Mouse (Mus musculus): Measurements from ENCODE around the gene Coro7. TPM values are rescaled to one million over a fixed set of nuclear protein-coding genes. Genes with fewer than 3 reads are reported as not detected.
"Not testable (repeated sequence)": the region's sequence is repeated elsewhere in the genome, so short reads cannot be mapped to it uniquely, and the experiment has no call there.

Gene Coro7
- total RNA-seq, 2 experiments from 2014 or later, result 81.1 to 93.9 TPM

DNA sequence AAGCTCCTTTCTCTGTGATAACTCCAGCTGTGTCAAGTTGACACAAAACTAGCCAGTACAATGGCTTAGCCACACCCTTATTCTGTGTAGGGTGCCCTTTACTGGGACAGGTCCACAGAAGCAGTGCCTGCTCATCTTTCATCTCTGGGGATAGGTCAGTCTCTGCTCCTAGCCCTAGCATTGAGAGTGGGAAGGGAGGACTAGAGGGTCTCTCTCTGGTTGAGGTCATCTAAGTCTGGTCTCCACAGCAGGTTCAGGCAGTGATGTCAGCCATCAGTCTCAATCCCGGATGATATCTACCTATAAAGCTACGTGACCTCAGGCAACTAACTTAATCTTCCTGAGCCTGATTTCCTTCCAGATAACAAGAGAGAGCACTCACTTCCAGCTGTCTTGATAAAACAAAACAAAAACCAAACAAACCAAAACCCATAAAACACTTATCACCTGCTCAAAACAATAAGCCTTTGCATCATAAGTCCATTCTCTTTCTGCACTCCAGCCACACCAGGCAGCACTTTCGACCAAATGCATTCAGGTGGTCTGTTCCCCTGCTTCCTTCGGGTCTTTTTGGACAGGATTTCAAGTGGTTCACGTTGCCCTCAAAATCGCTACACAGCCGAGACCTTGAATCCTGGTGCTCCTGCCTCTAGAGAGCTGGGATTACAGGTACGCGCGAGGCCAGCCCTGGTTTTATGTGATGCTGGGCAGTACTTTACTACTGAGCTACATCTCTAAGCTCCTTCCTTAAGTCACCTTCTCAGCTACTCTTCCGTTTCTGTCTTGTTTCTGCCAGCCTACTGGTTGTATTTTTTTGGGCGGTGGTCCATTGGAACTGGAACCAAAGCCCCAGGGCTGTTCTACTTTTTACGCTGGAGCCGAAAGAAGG, 93.7 kb downstream of the Coro7 start:
- DNase-seq (ENCODE audit: low spot score in 2 of 2), result no peak
- intact Hi-C loops (cut with DNase I), result no loop called here

DNA sequence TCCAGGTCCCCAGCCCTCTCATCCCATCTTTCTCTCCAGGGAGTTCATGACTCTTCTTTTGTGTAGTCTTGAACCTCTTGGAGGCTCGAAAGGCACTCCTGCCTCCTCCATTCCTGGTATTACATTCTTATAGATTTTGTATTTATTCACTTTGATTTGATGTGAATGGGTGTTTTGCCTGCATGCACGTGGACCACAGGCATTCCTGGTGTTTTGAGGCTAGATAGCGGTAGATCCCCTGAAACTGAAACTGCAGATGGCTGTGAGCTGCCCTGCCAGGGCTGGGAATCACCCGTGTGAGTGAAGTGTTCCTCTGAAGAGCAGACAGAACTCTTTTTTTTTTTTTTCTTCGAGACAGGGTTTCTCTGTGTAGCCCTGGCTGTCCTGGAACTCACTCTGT, 95.1 kb downstream of the Coro7 start:
- DNase-seq (ENCODE audit: low spot score in 2 of 2), result no peak
- intact Hi-C loops (cut with DNase I), result no loop called here

DNA sequence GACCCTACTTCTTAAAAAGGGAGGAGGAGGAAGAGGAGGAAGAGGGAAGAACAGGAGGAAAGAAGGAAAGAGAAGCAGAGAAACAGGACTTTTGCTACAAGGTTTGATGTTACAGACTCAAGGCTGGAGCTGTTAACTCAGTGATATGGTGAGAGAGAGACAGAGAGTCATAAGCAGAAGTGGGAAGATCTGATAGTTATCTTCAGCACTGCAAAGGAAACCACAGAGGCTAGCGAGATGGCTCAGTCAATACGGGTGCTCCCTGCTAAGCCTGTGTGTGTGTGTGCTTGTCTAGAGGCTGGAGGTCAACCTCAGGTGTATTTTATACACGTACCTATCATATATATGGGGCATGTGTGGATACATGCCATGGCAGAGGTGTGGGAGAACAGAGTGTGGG, 95.8 kb downstream of the Coro7 start:
- DNase-seq (ENCODE audit: low spot score in 2 of 2), result no peak
- intact Hi-C loops (cut with DNase I), result no loop called here

DNA sequence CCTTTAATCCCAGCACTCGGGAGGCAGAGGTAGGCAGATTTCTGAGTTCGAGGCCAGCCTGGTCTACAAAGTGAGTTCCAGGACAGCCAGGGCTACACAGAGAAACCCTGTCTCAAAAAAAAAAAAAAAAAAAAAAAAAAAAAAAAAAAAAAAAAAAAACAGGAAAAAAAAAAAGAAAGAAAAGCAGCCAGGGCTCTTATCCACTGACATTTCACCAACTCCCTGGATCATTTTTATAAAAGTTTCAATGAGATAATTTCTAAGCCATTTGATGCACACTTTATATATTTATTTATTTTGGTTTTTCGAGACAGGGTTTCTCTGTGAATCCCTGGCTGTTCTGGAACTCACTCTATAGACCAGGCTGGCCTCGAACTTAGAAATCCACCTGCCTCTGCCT, 98.4 kb downstream of the Coro7 start:
- intact Hi-C loops (cut with DNase I); DNase-seq (ENCODE audit: low spot score in 2 of 2): not testable (repeated sequence)

DNA sequence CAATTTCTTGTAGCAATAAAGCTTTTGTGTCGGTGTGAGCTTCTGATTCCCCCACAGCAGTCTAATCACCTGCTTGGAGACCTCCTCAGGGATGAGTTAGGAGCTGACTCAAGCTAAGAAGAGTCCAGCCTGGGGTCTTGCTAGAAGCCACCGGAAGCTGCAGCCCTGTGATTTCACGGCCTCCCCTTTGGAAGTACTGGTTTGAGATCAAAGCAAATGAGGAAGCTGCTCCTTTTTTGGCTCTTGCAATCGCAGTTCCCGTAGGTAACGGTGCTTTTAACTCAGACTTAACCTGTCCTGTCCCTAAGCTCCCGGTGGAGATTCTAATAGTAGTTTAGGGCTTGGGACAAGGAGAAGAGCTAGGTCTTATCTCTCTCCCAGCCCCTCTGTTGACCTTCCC, 100.9 kb downstream of the Coro7 start:
- intact Hi-C loops (cut with DNase I), result no loop called here
- DNase-seq (ENCODE audit: low spot score in 2 of 2), result no peak

DNA sequence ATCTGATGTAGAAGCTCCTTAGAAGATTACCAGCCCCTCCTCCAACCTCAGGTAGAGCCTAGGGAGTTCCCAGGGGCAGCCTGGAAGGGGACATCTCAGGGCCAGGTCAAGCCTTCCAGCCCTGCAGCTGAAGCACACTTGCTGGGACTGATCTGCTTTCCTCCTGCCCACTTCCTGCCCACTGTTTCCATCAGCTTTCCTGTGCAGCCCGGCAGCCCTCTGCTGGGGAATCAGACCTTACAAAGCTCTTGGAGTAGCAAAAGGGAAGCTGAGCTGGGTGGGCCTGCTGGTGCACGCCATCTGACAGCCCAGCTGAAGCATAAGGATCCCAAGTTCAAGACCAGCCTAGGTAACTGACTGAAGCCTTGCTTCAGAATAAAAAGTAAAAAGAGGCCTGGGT, 102.7 kb downstream of the Coro7 start:
- no peak for DNase-seq (ENCODE audit: low spot score in 2 of 2)
- intact Hi-C loops (cut with DNase I), result no loop called here

Other genes with a start within 250 kb of the Coro7 start
- 10 to 100 TPM; 14.2 to 18.8 TPM for gene Srl, start 138.0 kb downstream of the Coro7 start, total RNA-seq (2021)
- 1 to 10 TPM; 2.8 to 3.1 TPM for gene Tfap4, start 119.9 kb downstream of the Coro7 start, total RNA-seq (2021)
- 10 to 100 TPM; 16.3 to 18.0 TPM for gene Glis2, start 85.1 kb downstream of the Coro7 start, total RNA-seq (2021)
- gene Pam16, start 54.8 kb downstream of the Coro7 start, total RNA-seq (2021), result 10 to 100 TPM; 81.6 to 82.8 TPM
- 10 to 100 TPM in 1 of 2 experiments, 1 to 10 TPM in 1; 8.3 to 10.9 TPM for gene Vasn, start 39.8 kb downstream of the Coro7 start, total RNA-seq (2021)
- 10 to 100 TPM; 63.6 to 65.9 TPM for gene Dnaja3, start 39.8 kb downstream of the Coro7 start, total RNA-seq (2021)
- gene Nmral1, start 39.6 kb upstream of the Coro7 start, total RNA-seq (2021), result 1 to 10 TPM; 8.3 to 10.0 TPM
- gene Hmox2, start 46.6 kb upstream of the Coro7 start, total RNA-seq (2021), result 10 to 100 TPM; 73.2 to 76.1 TPM
- gene Cdip1, start 110.5 kb upstream of the Coro7 start, total RNA-seq (2021), result 100 to 1,000 TPM; 162 to 163 TPM
- gene 4930562C15Rik, start 155.6 kb upstream of the Coro7 start, total RNA-seq (2021), result not detected
- gene Ubald1, start 200.5 kb upstream of the Coro7 start, total RNA-seq (2021), result 10 to 100 TPM; 81.6 to 86.7 TPM
- 100 to 1,000 TPM; 198 to 203 TPM for gene Mgrn1, start 206.5 kb upstream of the Coro7 start, total RNA-seq (2021)